Mouse (Mus musculus): ENCODE results near the gene Birc7.

GRCm38 (mm10) chr2:180966092-180966882 lies 37.5 kb downstream of the Birc7 start:
- peak; percentile 62 for TF ChIP-seq CTCF (IDR thresholded peaks at IDR 0.05)
- TF ChIP-seq POLR2A (IDR thresholded peaks at IDR 0.05; ENCODE audit: insufficient read depth, low read depth, low read length), result no peak
- TF ChIP-seq EP300 (IDR thresholded peaks at IDR 0.05; ENCODE audit: insufficient read depth, low read depth, low read length), result no peak
